Mouse (Mus musculus) liver, postnatal 0 days (tissue): ENCODE measurements around the gene Zgpat. TPM values are rescaled to one million over a fixed set of nuclear protein-coding genes. Genes with fewer than 3 reads are reported as not detected.

Source experiments
- ATAC-seq: fragments of 200-750 bp; cut with Nextera tagmentation; 2 replicates; pipeline ENCODE4 v1.8.0; 2017; ENCODE audit warnings: mild to moderate bottlenecking, moderate library complexity
- DNase-seq: peaks from one replicate; pipeline ENCODE4 v3.0.0-alpha.2; 2016
- H3K27ac ChIP-seq: fragments of 300-500 bp; sonication (generic); 2 replicates; pipeline ENCODE4 v1.5.1; 2014; ENCODE audit warnings: antibody characterized with exemption, moderate library complexity, mild to moderate bottlenecking, low read depth
- H3K27me3 ChIP-seq: fragments of 300-500 bp; sonication (generic); 2 replicates; pipeline ENCODE4 v1.6.1; 2014; ENCODE audit warnings: low read length, control low read depth, mixed read lengths; ENCODE audit not compliant: insufficient read depth
- H3K36me3 ChIP-seq: fragments of 300-500 bp; sonication (generic); replicated peaks from 2 replicates; pipeline ENCODE4 v1.6.1; 2014; ENCODE audit warnings: mild to moderate bottlenecking, control low read depth, low read length, moderate library complexity, mixed read lengths; ENCODE audit not compliant: insufficient read depth
- H3K4me1 ChIP-seq: fragments of 300-500 bp; sonication (generic); 2 replicates; pipeline ENCODE4 v1.6.1; 2014; ENCODE audit warnings: antibody characterized with exemption, mild to moderate bottlenecking, control low read depth; ENCODE audit not compliant: insufficient read depth
- H3K4me2 ChIP-seq: fragments of 300-500 bp; sonication (generic); 2 replicates; pipeline ENCODE4 v1.6.1; 2014; ENCODE audit warnings: low read depth, mild to moderate bottlenecking, low read length, moderate library complexity, mixed read lengths
- H3K4me3 ChIP-seq: fragments of 300-500 bp; sonication (generic); 2 replicates; pipeline ENCODE4 v1.5.1; 2014; ENCODE audit warnings: low read depth, low read length
- H3K9ac ChIP-seq: fragments of 300-500 bp; sonication (generic); replicated peaks from 2 replicates; pipeline ENCODE4 v1.6.1; 2014; ENCODE audit warnings: mild to moderate bottlenecking, moderate library complexity
- H3K9me3 ChIP-seq: fragments of 300-500 bp; sonication (generic); 2 replicates; pipeline ENCODE4 v1.6.1; 2016; ENCODE audit warnings: mild to moderate bottlenecking, control low read depth, low read length, mixed read lengths
- CTCF ChIP-seq: sonication (generic); IDR thresholded peaks from 2 replicates; pipeline ENCODE4 v1.5.1; 2016; ENCODE audit warnings: antibody characterized with exemption, low read depth
- EP300 ChIP-seq: IDR thresholded peaks from 2 replicates; pipeline ENCODE4 v1.6.1; 2016; ENCODE audit warnings: antibody characterized with exemption, low read depth, mild to moderate bottlenecking
- WGBS: fragments of 180-500 bp; shearing (Covaris S2); extraction: QIAGEN DNeasy Blood & Tissue Kit; methylation state at CpG from one replicate; pipeline ENCODE4 v1.1.7; 2014; ENCODE audit not compliant: insufficient replicate concordance; 5-methylcytosine and 5-hydroxymethylcytosine counted together
- polyA plus RNA-seq: library from polyadenylated mRNA; unstranded; fragments of >200 nt; fragmentation: Nextera tagmentation; extraction: Ambion mirVana; gene quantifications from 2 replicates; pipeline ENCODE4 v1.2.1, GENCODE M21; 2015

Gene Zgpat
- 7.7 and 9.4 TPM in 2 replicates for polyA plus RNA-seq

- Histone ChIP-seq H3K9ac (peak within 1 kb of the TSS; percentile 81), H3K4me2 (peak within 1 kb of the TSS; percentile 99), H3K27ac (peak within 1 kb of the TSS; percentile 93), H3K27me3 (no peaks in the 10 kb centered on the region), H3K36me3 (peaks cover 33% of the 10 kb centered on the region), H3K9me3 (no peaks in the 10 kb centered on the region), H3K4me3 (peak within 1 kb of the TSS; percentile 82), H3K4me1 (peaks cover 19% of the 10 kb centered on the region)
- 1% methylated on average over 58 of the region's 71 CpGs for WGBS
- DNase-seq (peak; percentile 93), ATAC-seq (peak; percentile 94)
- TF ChIP-seq EP300 (no peak), CTCF (no peak)
These were observed at the start of gene Zgpat, which contains the start of gene Arfrp1 for GRCm38 (mm10) chr2:181364860-181365596. Gene Zgpat (plus strand): TSS chr2:181364928. Gene Arfrp1 (minus strand): TSS chr2:181365404.

DNA sequence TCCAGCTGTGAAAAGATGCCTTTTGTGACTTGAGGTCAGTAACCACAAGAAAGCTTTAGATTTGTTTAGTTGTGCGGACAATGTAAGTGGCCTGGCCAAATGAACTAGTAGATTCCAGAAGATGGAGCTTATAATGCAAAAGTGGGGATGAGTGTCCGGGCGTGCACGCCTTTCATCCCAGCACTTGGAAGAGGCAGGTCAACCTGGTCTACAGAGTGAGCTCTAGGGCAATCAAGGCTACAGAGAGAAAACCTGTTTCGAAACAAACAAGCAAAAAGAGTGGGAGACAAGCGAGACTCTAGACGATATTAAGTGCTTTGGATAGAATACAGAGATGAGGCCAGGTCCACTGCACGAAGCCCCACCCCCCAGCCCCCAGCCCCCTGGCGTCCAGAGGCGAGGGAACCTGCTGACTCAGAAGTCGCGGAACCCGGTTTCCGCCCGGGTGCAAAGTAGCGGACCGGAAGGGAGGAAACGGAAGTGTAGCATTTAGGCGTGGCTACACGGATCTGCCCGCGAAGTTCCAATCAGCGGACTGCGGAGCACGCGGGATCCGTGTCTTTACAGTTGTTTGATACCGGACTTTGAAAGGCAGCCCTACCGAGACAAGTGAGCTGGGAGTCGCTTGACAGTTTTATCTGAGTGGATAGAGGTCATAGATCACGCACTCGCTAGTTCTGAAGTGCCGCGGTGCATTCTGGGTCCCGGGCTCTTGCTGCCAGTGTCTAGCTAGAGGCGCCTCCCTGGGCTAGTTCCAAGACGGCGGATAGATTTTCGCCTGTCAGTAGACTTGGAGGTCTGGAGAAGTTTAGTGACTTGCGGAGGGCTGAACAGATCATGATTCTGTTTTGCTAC lies 45.3 kb upstream of the Zgpat start, which contains the start of gene Rtel1:
Gene Rtel1, plus strand, starts transcription at position 492 of the 855 bp plus-strand sequence.
- Histone ChIP-seq H3K4me3 (peak within 1 kb of the TSS; percentile 60), H3K4me1 (peaks cover 7% of the 10 kb centered on the region), H3K36me3 (peaks cover 25% of the 10 kb centered on the region), H3K9me3 (no peaks in the 10 kb centered on the region), H3K9ac (peak within 1 kb of the TSS; percentile 68), H3K4me2 (peak within 1 kb of the TSS; percentile 83), H3K27ac (peak within 1 kb of the TSS; percentile 90), H3K27me3 (peaks cover 6% of the 10 kb centered on the region)
- DNase-seq (peak; percentile 89), ATAC-seq (peak; percentile 94)
- WGBS: 5% methylated on average over 40 of the region's 40 CpGs
- TF ChIP-seq CTCF (peak; percentile 13; the same call in 1 of the 2 replicates), EP300 (no peak)

GRCm38 (mm10) chr2:181320103-181320499 lies 44.6 kb upstream of the Zgpat start:
- 10% methylated on average over 7 of the region's 7 CpGs for WGBS
- DNase-seq: no peak
- Histone ChIP-seq H3K36me3 (peaks cover 29% of the 10 kb centered on the region), H3K4me2 (peak overlapping the region; percentile 83), H3K9ac (peak overlapping the region; percentile 68), H3K4me3 (peak overlapping the region; percentile 60), H3K27ac (peak overlapping the region; percentile 90; the same call in 1 of the 2 replicates), H3K4me1 (peaks cover 7% of the 10 kb centered on the region), H3K27me3 (0 out of 2 replicates have a peak, but pooled peaks cover under 1% of the 10 kb centered on the region), H3K9me3 (no peaks in the 10 kb centered on the region)
- ATAC-seq: no peak
- no peak for TF ChIP-seq EP300
- no peak for TF ChIP-seq CTCF

DNA sequence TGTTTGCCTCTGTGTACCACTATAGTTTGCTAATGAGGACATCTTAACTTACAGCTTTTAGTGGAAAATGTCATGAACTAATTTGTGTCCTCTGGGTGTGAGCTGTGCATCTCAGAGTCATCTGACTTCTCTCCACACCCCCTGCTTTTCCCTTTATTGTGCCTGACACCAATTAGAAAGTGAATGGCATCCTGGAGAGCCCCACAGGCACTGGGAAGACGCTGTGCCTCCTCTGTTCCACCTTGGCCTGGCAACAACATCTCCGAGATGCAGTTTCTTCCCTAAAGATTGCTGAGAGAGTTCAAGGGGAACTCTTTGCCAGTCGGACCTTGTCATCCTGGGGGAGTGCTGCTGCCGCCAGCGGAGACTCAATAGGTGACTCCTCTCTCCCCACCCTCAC lies 42.6 kb upstream of the Zgpat start:
- ATAC-seq (no peak), DNase-seq (no peak)
- no peaks in the 10 kb centered on the region for H3K27me3 ChIP-seq
- no peak overlapping the region for H3K27ac ChIP-seq
- TF ChIP-seq CTCF: no peak
- TF ChIP-seq EP300: no peak
- peaks cover 7% of the 10 kb centered on the region for H3K4me1 ChIP-seq
- no peak overlapping the region for H3K9ac ChIP-seq
- H3K4me2 ChIP-seq: no peak overlapping the region
- no peak overlapping the region for H3K4me3 ChIP-seq
- no peaks in the 10 kb centered on the region for H3K9me3 ChIP-seq
- H3K36me3 ChIP-seq: peaks cover 32% of the 10 kb centered on the region
- WGBS: 88% methylated on average over 5 of the region's 5 CpGs

- no peaks in the 10 kb centered on the region for H3K4me1 ChIP-seq
- DNase-seq (no peak), ATAC-seq (no peak)
- H3K4me3 ChIP-seq: no peak overlapping the region
- H3K4me2 ChIP-seq: no peak overlapping the region
- no peak overlapping the region for H3K27ac ChIP-seq
- H3K36me3 ChIP-seq: peaks cover 57% of the 10 kb centered on the region
- no peaks in the 10 kb centered on the region for H3K27me3 ChIP-seq
- no peak overlapping the region for H3K9ac ChIP-seq
- WGBS: 80% methylated on average over 2 of the region's 2 CpGs
- TF ChIP-seq CTCF (no peak), EP300 (no peak)
- no peaks in the 10 kb centered on the region for H3K9me3 ChIP-seq
These were observed 38.6 kb upstream of the Zgpat start for GRCm38 (mm10) chr2:181326098-181326497.

- ATAC-seq (no peak), DNase-seq (no peak)
- H3K27ac ChIP-seq: no peak overlapping the region
- peaks cover 45% of the 10 kb centered on the region for H3K36me3 ChIP-seq
- no peak overlapping the region for H3K9ac ChIP-seq
- no peaks in the 10 kb centered on the region for H3K27me3 ChIP-seq
- TF ChIP-seq CTCF (no peak), EP300 (no peak)
- no peak overlapping the region for H3K4me3 ChIP-seq
- H3K9me3 ChIP-seq: no peaks in the 10 kb centered on the region
- H3K4me2 ChIP-seq: no peak overlapping the region
- no peaks in the 10 kb centered on the region for H3K4me1 ChIP-seq
These were observed 32.2 kb upstream of the Zgpat start for GRCm38 (mm10) chr2:181332542-181332941.
